Mouse (Mus musculus): Measurements from ENCODE around the gene Dnajc22. TPM values are rescaled to one million over a fixed set of nuclear protein-coding genes. Genes with fewer than 3 reads are reported as not detected.

Dnajc22 gene
- total and polyA plus RNA-seq, 3 experiments: 0.16 TPM; not detected in 2

DNA sequence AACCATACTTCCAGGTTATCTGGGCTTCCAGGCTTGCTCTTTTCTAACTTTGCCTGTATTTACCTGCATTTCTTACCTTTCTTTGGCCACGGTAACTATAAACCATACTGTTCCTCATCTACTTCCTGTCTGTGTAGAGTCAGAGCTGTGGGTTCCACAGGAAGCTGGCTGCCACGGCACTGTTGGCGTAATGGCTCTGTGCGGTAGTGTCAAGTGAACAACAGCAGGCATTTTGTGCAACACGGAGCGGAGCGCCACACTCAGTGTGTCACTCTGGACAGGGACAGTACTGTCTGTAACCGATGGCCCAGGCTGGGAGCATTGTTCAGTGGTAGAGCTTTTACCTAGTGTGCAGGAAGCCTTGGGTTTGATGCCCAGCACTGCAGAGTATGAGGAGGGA, 60.5 kb downstream of the Dnajc22 start:
- no peak for ATAC-seq (ENCODE audit: extremely low read depth, insufficient number of reproducible peaks, low FRiP score, poor library complexity, severe bottlenecking)
- no peak for TF ChIP-seq GATA2 (IDR thresholded peaks at IDR 0.05; ENCODE audit: borderline replicate concordance, low read depth, low read length)
- no peak for TF ChIP-seq CTCF (IDR thresholded peaks at IDR 0.05; ENCODE audit: low read depth, low read length)
- no peak for TF ChIP-seq POLR2AphosphoS5 (IDR thresholded peaks at IDR 0.05; ENCODE audit: insufficient replicate concordance, low read depth, low read length)
- no peak for TF ChIP-seq TAL1 (conservative IDR thresholded peaks at IDR 0.05; ENCODE audit: low read depth, low read length)
- TF ChIP-seq GATA1 (IDR thresholded peaks at IDR 0.05; ENCODE audit: borderline replicate concordance, low read length): no peak

More for the DNA sequence above, 60.5 kb downstream of the Dnajc22 start:
- Histone ChIP-seq H3K4me3 (ENCODE audit: low read depth, low read length) (no peak overlapping the region), H3K9me3 (replicated peaks) (peaks cover 11% of the 10 kb centered on the region), H3K4me1 (ENCODE audit: insufficient read depth, low read depth, low read length) (no peaks in the 10 kb centered on the region), H3K36me3 (replicated peaks) (no peaks in the 10 kb centered on the region), H3K27me3 (ENCODE audit: insufficient read depth, low read length) (peaks cover 2% of the 10 kb centered on the region; the same call in 1 of the 2 replicates)
- DNase-seq (ENCODE audit: low spot score): no peak

Other genes with a start within 250 kb of the Dnajc22 start
- 141 and 150 TPM in 2 replicates for gene Kmt2d, start 222.0 kb upstream of the Dnajc22 start, total RNA-seq (2014; fragmentation: Nextera tagmentation)
- 22.1 and 27.0 TPM in 2 replicates for gene Kmt2d, start 222.0 kb upstream of the Dnajc22 start, total RNA-seq (2017)
- 42.8 and 57.8 TPM in 2 replicates for gene Kmt2d, start 222.0 kb upstream of the Dnajc22 start, polyA plus RNA-seq (2012)
- gene Rhebl1, start 198.6 kb upstream of the Dnajc22 start, total RNA-seq (2014; fragmentation: Nextera tagmentation): 5.2 and 8.4 TPM in 2 replicates
- 7.8 and 8.0 TPM in 2 replicates for gene Rhebl1, start 198.6 kb upstream of the Dnajc22 start, total RNA-seq (2017)
- 2.7 and 2.9 TPM in 2 replicates for gene Rhebl1, start 198.6 kb upstream of the Dnajc22 start, polyA plus RNA-seq (2012)
- not detected in 2 replicates for gene Dhh, start 194.6 kb upstream of the Dnajc22 start, total RNA-seq (2014; fragmentation: Nextera tagmentation)
- 0.05 and 0.06 TPM in 2 replicates for gene Dhh, start 194.6 kb upstream of the Dnajc22 start, total RNA-seq (2017)
- gene Dhh, start 194.6 kb upstream of the Dnajc22 start, polyA plus RNA-seq (2012): not detected in 2 replicates
- gene Lmbr1l, start 174.9 kb upstream of the Dnajc22 start, total RNA-seq (2014; fragmentation: Nextera tagmentation): 10.9 and 17.1 TPM in 2 replicates
- 4.5 and 7.4 TPM in 2 replicates for gene Lmbr1l, start 174.9 kb upstream of the Dnajc22 start, total RNA-seq (2017)
- gene Lmbr1l, start 174.9 kb upstream of the Dnajc22 start, polyA plus RNA-seq (2012): 9.6 and 9.7 TPM in 2 replicates
- 1,654 and 1,866 TPM in 2 replicates for gene Tuba1b, start 158.6 kb upstream of the Dnajc22 start, total RNA-seq (2014; fragmentation: Nextera tagmentation)
- 717 and 929 TPM in 2 replicates for gene Tuba1b, start 158.6 kb upstream of the Dnajc22 start, total RNA-seq (2017)
- 255 and 384 TPM in 2 replicates for gene Tuba1b, start 158.6 kb upstream of the Dnajc22 start, polyA plus RNA-seq (2012)
- not detected in 2 replicates for gene Gm49450, start 139.6 kb upstream of the Dnajc22 start, total RNA-seq (2014; fragmentation: Nextera tagmentation)
- gene Gm49450, start 139.6 kb upstream of the Dnajc22 start, total RNA-seq (2017): not detected in 2 replicates
- gene Gm49450, start 139.6 kb upstream of the Dnajc22 start, polyA plus RNA-seq (2012): not detected in 2 replicates
- gene Tuba1a, start 139.5 kb upstream of the Dnajc22 start, total RNA-seq (2014; fragmentation: Nextera tagmentation): 11.6 and 22.3 TPM in 2 replicates
- gene Tuba1a, start 139.5 kb upstream of the Dnajc22 start, total RNA-seq (2017): 35.9 and 52.0 TPM in 2 replicates
- 1.4 and 3.3 TPM in 2 replicates for gene Tuba1a, start 139.5 kb upstream of the Dnajc22 start, polyA plus RNA-seq (2012)
- gene Tuba1c, start 63.3 kb upstream of the Dnajc22 start, total RNA-seq (2014; fragmentation: Nextera tagmentation): 856 and 1,023 TPM in 2 replicates
- gene Tuba1c, start 63.3 kb upstream of the Dnajc22 start, total RNA-seq (2017): 252 and 273 TPM in 2 replicates
- 47.1 and 72.7 TPM in 2 replicates for gene Tuba1c, start 63.3 kb upstream of the Dnajc22 start, polyA plus RNA-seq (2012)
- gene Prph, start 38.0 kb upstream of the Dnajc22 start, total RNA-seq (2014; fragmentation: Nextera tagmentation): not detected in 2 replicates
- gene Prph, start 38.0 kb upstream of the Dnajc22 start, total RNA-seq (2017): not detected in 2 replicates
- gene Prph, start 38.0 kb upstream of the Dnajc22 start, polyA plus RNA-seq (2012): not detected in 2 replicates
- gene Troap, start 18.6 kb upstream of the Dnajc22 start, total RNA-seq (2014; fragmentation: Nextera tagmentation): 58.2 and 59.0 TPM in 2 replicates
- gene Troap, start 18.6 kb upstream of the Dnajc22 start, total RNA-seq (2017): 22.3 and 22.8 TPM in 2 replicates
- 71.0 and 73.9 TPM in 2 replicates for gene Troap, start 18.6 kb upstream of the Dnajc22 start, polyA plus RNA-seq (2012)
- gene C1ql4, start 5.4 kb upstream of the Dnajc22 start, total RNA-seq (2014; fragmentation: Nextera tagmentation): not detected in 2 replicates
- not detected in 2 replicates for gene C1ql4, start 5.4 kb upstream of the Dnajc22 start, total RNA-seq (2017)
- not detected in 2 replicates for gene C1ql4, start 5.4 kb upstream of the Dnajc22 start, polyA plus RNA-seq (2012)
- gene Spats2, start 32.7 kb downstream of the Dnajc22 start, total RNA-seq (2014; fragmentation: Nextera tagmentation): not detected in 2 replicates
- gene Spats2, start 32.7 kb downstream of the Dnajc22 start, total RNA-seq (2017): 0.05 and 0.12 TPM in 2 replicates
- not detected in 2 replicates for gene Spats2, start 32.7 kb downstream of the Dnajc22 start, polyA plus RNA-seq (2012)
- not detected in 2 replicates for gene Kcnh3, start 131.7 kb downstream of the Dnajc22 start, total RNA-seq (2014; fragmentation: Nextera tagmentation)
- 0.05 TPM in 1 of 2 replicates, not detected in the other for gene Kcnh3, start 131.7 kb downstream of the Dnajc22 start, total RNA-seq (2017)
- gene Kcnh3, start 131.7 kb downstream of the Dnajc22 start, polyA plus RNA-seq (2012): not detected in 2 replicates
- gene Mcrs1, start 158.8 kb downstream of the Dnajc22 start, total RNA-seq (2014; fragmentation: Nextera tagmentation): 29.8 and 39.4 TPM in 2 replicates
- gene Mcrs1, start 158.8 kb downstream of the Dnajc22 start, total RNA-seq (2017): 45.7 and 60.1 TPM in 2 replicates
- gene Mcrs1, start 158.8 kb downstream of the Dnajc22 start, polyA plus RNA-seq (2012): 75.9 and 83.4 TPM in 2 replicates
- gene Prpf40b, start 201.9 kb downstream of the Dnajc22 start, total RNA-seq (2014; fragmentation: Nextera tagmentation): 39.1 and 39.5 TPM in 2 replicates
- gene Prpf40b, start 201.9 kb downstream of the Dnajc22 start, total RNA-seq (2017): 10.1 and 13.1 TPM in 2 replicates
- gene Prpf40b, start 201.9 kb downstream of the Dnajc22 start, polyA plus RNA-seq (2012): 47.2 and 53.8 TPM in 2 replicates
- not detected in 2 replicates for gene Fam186b, start 202.7 kb downstream of the Dnajc22 start, total RNA-seq (2014; fragmentation: Nextera tagmentation)
- 0.12 TPM in 1 of 2 replicates, not detected in the other for gene Fam186b, start 202.7 kb downstream of the Dnajc22 start, total RNA-seq (2017)
- not detected in 2 replicates for gene Fam186b, start 202.7 kb downstream of the Dnajc22 start, polyA plus RNA-seq (2012)